Mouse (Mus musculus) hindbrain, postnatal 0 days (tissue): ENCODE results near the gene Msl2. TPM values are rescaled to one million over a fixed set of nuclear protein-coding genes. Genes with fewer than 3 reads are reported as not detected.

Experiments used
- ATAC-seq: fragments of 200-750 bp; cut with Nextera tagmentation; 2 replicates; pipeline ENCODE4 v1.8.0; 2017; ENCODE audit warnings: mild to moderate bottlenecking, moderate TSS enrichment, moderate library complexity
- DNase-seq: peaks from one replicate; pipeline ENCODE4 v3.0.0-alpha.2; 2015; ENCODE audit warnings: low spot score
- H3K27ac ChIP-seq: fragments of 300-500 bp; sonication (generic); 2 replicates; pipeline ENCODE4 v1.5.1; 2014; ENCODE audit warnings: mild to moderate bottlenecking
- H3K27me3 ChIP-seq: fragments of 300-500 bp; sonication (generic); 2 replicates; pipeline ENCODE4 v1.6.1; 2014; ENCODE audit warnings: low read length, mixed read lengths; ENCODE audit not compliant: insufficient read depth
- H3K36me3 ChIP-seq: fragments of 300-500 bp; sonication (generic); 2 replicates; pipeline ENCODE4 v1.6.1; 2014; ENCODE audit warnings: low read length, mixed read lengths; ENCODE audit not compliant: insufficient read depth
- H3K4me1 ChIP-seq: fragments of 300-500 bp; sonication (generic); 2 replicates; pipeline ENCODE4 v1.6.1; 2014; ENCODE audit warnings: antibody characterized with exemption, low read length, mixed read lengths; ENCODE audit not compliant: insufficient read depth
- H3K4me2 ChIP-seq: fragments of 300-500 bp; sonication (generic); 2 replicates; pipeline ENCODE4 v1.6.1; 2014; ENCODE audit warnings: low read depth, mild to moderate bottlenecking, low read length, moderate library complexity, mixed read lengths
- H3K4me3 ChIP-seq: fragments of 300-500 bp; sonication (generic); 2 replicates; pipeline ENCODE4 v1.5.1; 2014; ENCODE audit warnings: low read length
- H3K9ac ChIP-seq: fragments of 300-500 bp; sonication (generic); replicated peaks from 2 replicates; pipeline ENCODE4 v1.6.1; 2014; ENCODE audit warnings: mild to moderate bottlenecking, low read length, moderate library complexity, mixed read lengths
- H3K9me3 ChIP-seq: fragments of 300-500 bp; sonication (generic); 2 replicates; pipeline ENCODE4 v1.6.1; 2016; ENCODE audit warnings: low read length, mixed read lengths
- CTCF ChIP-seq: IDR thresholded peaks from 2 replicates; pipeline ENCODE4 v1.5.1; 2016; ENCODE audit warnings: antibody characterized with exemption, control low read depth, low read depth
- WGBS: fragments of 180-500 bp; shearing (Covaris S2); extraction: QIAGEN DNeasy Blood & Tissue Kit; methylation state at CpG from one replicate; pipeline ENCODE4 v1.1.7; 2014; 5-methylcytosine and 5-hydroxymethylcytosine counted together
- polyA plus RNA-seq: library from polyadenylated mRNA; unstranded; fragments of >200 nt; fragmentation: Nextera tagmentation; extraction: Ambion mirVana; gene quantifications from 2 replicates; pipeline ENCODE4 v1.2.1, GENCODE M21; 2015
- total RNA-seq: library from RNA; depleted of rRNA; stranded (reverse); fragments of >200 nt; gene quantifications from 2 replicates; pipeline ENCODE4 v1.2.3, GENCODE M21; 2014

Msl2 gene
- total and polyA plus RNA-seq, 2 experiments from 2014 or later: 5.0 to 27.9 TPM

DNA sequence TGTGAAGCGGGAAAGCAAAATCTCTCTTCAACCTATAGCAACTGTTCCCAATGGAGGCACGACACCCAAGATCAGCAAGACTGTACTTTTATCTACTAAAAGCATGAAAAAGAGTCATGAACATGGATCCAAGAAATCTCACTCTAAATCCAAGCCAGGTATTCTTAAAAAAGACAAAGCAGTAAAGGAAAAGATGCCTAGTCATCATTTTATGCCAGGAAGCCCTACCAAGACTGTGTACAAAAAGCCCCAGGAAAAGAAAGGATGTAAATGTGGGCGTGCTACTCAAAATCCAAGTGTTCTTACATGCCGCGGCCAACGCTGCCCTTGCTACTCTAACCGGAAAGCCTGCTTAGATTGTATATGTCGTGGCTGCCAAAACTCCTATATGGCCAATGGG lies 27.6 kb downstream of the Msl2 start:
- H3K9ac ChIP-seq: no peak overlapping the region
- H3K27me3 ChIP-seq: no peaks in the 10 kb centered on the region
- ATAC-seq: no peak
- 92% methylated on average over 8 of the region's 8 CpGs for WGBS
- H3K9me3 ChIP-seq: no peaks in the 10 kb centered on the region
- H3K4me3 ChIP-seq: no peak overlapping the region
- no peaks in the 10 kb centered on the region for H3K4me1 ChIP-seq
- no peak overlapping the region for H3K27ac ChIP-seq
- peaks cover 8% of the 10 kb centered on the region; the same call in 1 of the 2 replicates for H3K36me3 ChIP-seq
- TF ChIP-seq CTCF: no peak
- no peak for DNase-seq
- no peak overlapping the region for H3K4me2 ChIP-seq

DNA sequence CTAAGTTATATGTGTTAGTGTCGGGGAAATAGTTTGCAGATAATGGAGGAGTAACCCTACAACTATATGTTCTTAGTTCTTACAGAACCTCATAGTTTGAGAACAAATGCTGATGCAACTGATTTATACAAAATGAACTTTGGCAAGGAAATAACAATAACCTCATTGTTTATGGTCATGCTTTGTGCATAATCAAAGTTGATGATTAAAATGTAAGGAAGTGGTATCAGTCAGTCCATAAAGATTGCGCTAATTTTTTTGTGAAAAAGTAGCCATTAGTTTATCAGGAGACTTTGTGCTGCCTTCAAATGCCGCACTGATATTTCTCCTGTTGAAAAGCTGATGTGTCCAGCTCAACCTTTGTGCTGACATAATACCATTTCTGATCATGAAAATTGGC lies 28.4 kb downstream of the Msl2 start:
- H3K9me3 ChIP-seq: no peaks in the 10 kb centered on the region
- WGBS: 95% methylated on average over 3 of the region's 3 CpGs
- no peak overlapping the region for H3K4me3 ChIP-seq
- peaks cover 9% of the 10 kb centered on the region; the same call in 1 of the 2 replicates for H3K36me3 ChIP-seq
- H3K27ac ChIP-seq: no peak overlapping the region
- H3K9ac ChIP-seq: no peak overlapping the region
- ATAC-seq: no peak
- H3K4me2 ChIP-seq: no peak overlapping the region
- TF ChIP-seq CTCF: no peak
- no peaks in the 10 kb centered on the region for H3K27me3 ChIP-seq
- no peaks in the 10 kb centered on the region for H3K4me1 ChIP-seq
- DNase-seq: no peak

- H3K4me1 ChIP-seq: no peaks in the 10 kb centered on the region
- no peak for TF ChIP-seq CTCF
- no peak overlapping the region for H3K4me3 ChIP-seq
- peaks cover 14% of the 10 kb centered on the region; the same call in 1 of the 2 replicates for H3K36me3 ChIP-seq
- no peak overlapping the region for H3K4me2 ChIP-seq
- H3K27ac ChIP-seq: no peak overlapping the region
- 84% methylated on average over 11 of the region's 11 CpGs for WGBS
- H3K27me3 ChIP-seq: no peaks in the 10 kb centered on the region
- no peak overlapping the region for H3K9ac ChIP-seq
- DNase-seq (no peak), ATAC-seq (no peak)
- H3K9me3 ChIP-seq: no peaks in the 10 kb centered on the region
These were observed 31.0 kb downstream of the Msl2 start for GRCm38 (mm10) chr9:101104931-101105330.

GRCm38 (mm10) chr9:101105735-101106134 lies 31.8 kb downstream of the Msl2 start:
- no peaks in the 10 kb centered on the region for H3K9me3 ChIP-seq
- no peak for TF ChIP-seq CTCF
- H3K27ac ChIP-seq: no peak overlapping the region
- H3K4me1 ChIP-seq: no peaks in the 10 kb centered on the region
- H3K27me3 ChIP-seq: no peaks in the 10 kb centered on the region
- WGBS: 91% methylated on average over 6 of the region's 6 CpGs
- no peak overlapping the region for H3K4me2 ChIP-seq
- peaks cover 14% of the 10 kb centered on the region; the same call in 1 of the 2 replicates for H3K36me3 ChIP-seq
- ATAC-seq (no peak), DNase-seq (no peak)
- no peak overlapping the region for H3K4me3 ChIP-seq
- H3K9ac ChIP-seq: no peak overlapping the region

- Histone ChIP-seq H3K4me2 (no peak overlapping the region), H3K4me1 (no peaks in the 10 kb centered on the region), H3K27ac (no peak overlapping the region), H3K36me3 (peaks cover 6% of the 10 kb centered on the region; the same call in 1 of the 2 replicates), H3K4me3 (no peak overlapping the region), H3K27me3 (no peaks in the 10 kb centered on the region), H3K9ac (no peak overlapping the region), H3K9me3 (no peaks in the 10 kb centered on the region)
- WGBS: 73% methylated on average over 3 of the region's 3 CpGs
- no peak for ATAC-seq
- TF ChIP-seq CTCF: no peak
- DNase-seq: no peak
These were observed 33.5 kb downstream of the Msl2 start for GRCm38 (mm10) chr9:101107386-101107785.

GRCm38 (mm10) chr9:101110013-101110412 lies 36.1 kb downstream of the Msl2 start:
- Histone ChIP-seq H3K4me1 (no peaks in the 10 kb centered on the region), H3K27ac (no peak overlapping the region), H3K9ac (no peak overlapping the region)

DNA sequence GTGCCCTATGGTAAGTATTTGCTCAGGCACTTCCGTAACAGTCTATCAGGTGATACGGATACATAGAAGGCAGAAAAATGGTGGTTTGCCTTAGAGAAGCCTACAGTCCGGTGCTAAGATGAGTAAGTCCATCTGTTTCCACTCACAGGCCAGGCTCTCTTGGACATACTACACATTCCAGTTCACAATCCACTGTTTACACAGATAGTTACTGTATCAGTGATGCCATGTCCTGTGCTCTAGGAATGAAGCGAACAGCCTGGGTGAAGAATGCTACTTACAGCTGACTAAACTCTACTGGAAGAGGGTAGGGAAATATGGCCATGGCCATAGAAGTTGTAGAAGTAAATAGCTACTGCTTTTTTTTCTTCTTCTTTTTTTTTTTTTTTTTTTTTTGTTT lies 39.4 kb downstream of the Msl2 start:
- DNase-seq: no peak
- Histone ChIP-seq H3K27ac (no peak overlapping the region), H3K4me3 (no peak overlapping the region), H3K9me3 (no peaks in the 10 kb centered on the region), H3K4me1 (no peaks in the 10 kb centered on the region), H3K27me3 (no peaks in the 10 kb centered on the region), H3K4me2 (no peak overlapping the region), H3K36me3 (no peaks in the 10 kb centered on the region), H3K9ac (no peak overlapping the region)
- no peak for TF ChIP-seq CTCF
- WGBS: 95% methylated on average over 4 of the region's 4 CpGs
- ATAC-seq: no peak

More at GRCm38 (mm10) chr9:101110013-101110412, 36.1 kb downstream of the Msl2 start:
- WGBS: 17% methylated on average over 3 of the region's 3 CpGs
- no peak for TF ChIP-seq CTCF
- no peak overlapping the region for H3K4me2 ChIP-seq
- DNase-seq (peak; percentile 46), ATAC-seq (no peak)
- H3K9me3 ChIP-seq: no peaks in the 10 kb centered on the region
- H3K4me3 ChIP-seq: no peak overlapping the region
- peaks cover 6% of the 10 kb centered on the region; the same call in 1 of the 2 replicates for H3K36me3 ChIP-seq
- no peaks in the 10 kb centered on the region for H3K27me3 ChIP-seq
